Mouse (Mus musculus): ENCODE data around the gene Clec9a. TPM values are rescaled to one million over a fixed set of nuclear protein-coding genes. Genes with fewer than 3 reads are reported as not detected.

The Clec9a gene
- polyA plus RNA-seq, 1 experiment, result not detected

DNA sequence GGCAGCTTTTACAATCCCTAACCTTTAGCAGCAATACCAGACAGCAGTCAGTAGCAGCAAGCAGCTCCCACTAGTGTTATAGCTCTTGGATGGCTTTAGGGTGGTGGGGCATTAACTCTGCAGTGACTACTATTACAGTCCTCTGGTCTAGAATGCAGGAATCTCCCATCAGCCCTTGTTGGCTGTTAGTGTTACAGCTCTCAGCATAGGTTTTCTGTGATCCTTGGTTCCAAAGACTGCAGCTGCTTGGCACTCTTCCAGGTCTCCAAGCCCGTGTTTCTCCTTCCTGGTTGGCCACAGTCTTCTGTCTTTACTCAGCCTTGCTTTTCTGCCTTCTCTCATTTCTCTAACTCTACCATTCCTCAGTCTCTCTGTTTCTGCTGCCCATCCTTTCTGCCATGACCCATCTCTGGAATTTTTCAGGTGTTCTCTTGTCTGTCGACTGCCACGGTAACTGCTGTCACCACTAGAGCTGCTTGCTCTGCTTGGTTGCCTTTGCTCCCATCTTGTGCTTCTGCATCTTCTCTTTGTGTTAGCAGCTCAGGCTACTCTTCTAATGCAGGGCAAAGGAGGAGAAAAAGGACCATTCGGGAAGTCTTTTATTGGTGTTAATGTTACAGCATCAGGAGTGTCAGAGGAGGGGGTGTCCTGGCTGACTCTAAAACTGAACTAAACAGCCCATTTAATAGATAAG, 14.5 kb downstream of the Clec9a start:
- Histone ChIP-seq H3K4me1 (ENCODE audit: control insufficient read depth, insufficient read depth, low read length) (no peaks in the 10 kb centered on the region), H3K27ac (ENCODE audit: control insufficient read depth, insufficient read depth, low read depth, low read length) (no peak overlapping the region), H3K4me3 (ENCODE audit: control insufficient read depth, low read depth, low read length) (no peak overlapping the region), H3K27me3 (ENCODE audit: control insufficient read depth, insufficient read depth, low read length) (no peaks in the 10 kb centered on the region), H3K36me3 (ENCODE audit: control insufficient read depth, insufficient read depth, low read length) (no peaks in the 10 kb centered on the region)
- TF ChIP-seq POLR2A (IDR thresholded peaks at IDR 0.05; ENCODE audit: control insufficient read depth, low read depth, low read length), result no peak
- no peak for TF ChIP-seq CTCF (IDR thresholded peaks at IDR 0.05; ENCODE audit: control insufficient read depth, insufficient read depth, insufficient replicate concordance, low read depth, low read length)

DNA sequence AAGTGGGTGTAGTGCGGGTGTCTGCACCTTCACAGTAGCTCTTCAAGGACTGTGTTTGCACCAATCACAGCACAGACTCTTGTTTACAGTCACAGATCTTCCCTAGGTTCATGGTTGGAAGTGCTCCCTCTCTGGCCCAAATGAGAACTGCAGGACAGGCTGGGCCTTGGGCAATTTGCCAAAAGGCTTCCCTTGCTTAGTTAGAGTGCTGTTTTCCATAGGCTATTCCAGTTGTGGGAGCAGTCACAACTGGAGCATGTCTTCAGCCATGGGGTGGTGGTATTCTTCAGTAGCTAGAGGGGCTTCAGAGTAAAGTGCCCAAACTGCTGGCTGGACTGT, 15.0 kb downstream of the Clec9a start:
- TF ChIP-seq POLR2A (IDR thresholded peaks at IDR 0.05; ENCODE audit: control insufficient read depth, low read depth, low read length) (no peak), CTCF (IDR thresholded peaks at IDR 0.05; ENCODE audit: control insufficient read depth, insufficient read depth, insufficient replicate concordance, low read depth, low read length) (peak; percentile 83; the same call in 1 of the 2 replicates)
- Histone ChIP-seq H3K27ac (ENCODE audit: control insufficient read depth, insufficient read depth, low read depth, low read length) (no peak overlapping the region), H3K27me3 (ENCODE audit: control insufficient read depth, insufficient read depth, low read length) (no peaks in the 10 kb centered on the region), H3K4me3 (ENCODE audit: control insufficient read depth, low read depth, low read length) (no peak overlapping the region), H3K36me3 (ENCODE audit: control insufficient read depth, insufficient read depth, low read length) (no peaks in the 10 kb centered on the region), H3K4me1 (ENCODE audit: control insufficient read depth, insufficient read depth, low read length) (no peaks in the 10 kb centered on the region)

DNA sequence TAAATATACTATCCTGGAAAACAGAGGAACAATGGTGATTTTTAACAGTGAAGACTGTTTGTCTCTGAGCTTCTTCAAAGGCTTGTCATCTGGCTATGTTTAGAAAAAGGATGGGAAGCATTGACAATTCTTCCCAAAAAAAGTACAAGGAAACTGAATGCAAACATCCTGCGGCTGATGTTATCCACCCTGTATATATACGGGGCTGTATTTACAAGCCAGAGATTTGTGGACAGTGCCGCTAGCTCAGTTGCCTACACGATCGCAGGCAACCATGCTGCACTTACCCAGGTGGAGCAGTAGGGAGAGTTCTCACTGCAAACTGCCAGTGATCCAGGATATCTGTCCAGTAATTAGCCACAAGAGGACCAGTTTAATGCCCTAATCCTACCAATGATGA, 16.6 kb downstream of the Clec9a start:
- no peaks in the 10 kb centered on the region for H3K27me3 ChIP-seq (ENCODE audit: control insufficient read depth, insufficient read depth, low read length)
- H3K4me1 ChIP-seq (ENCODE audit: control insufficient read depth, insufficient read depth, low read length), result no peaks in the 10 kb centered on the region
- H3K4me3 ChIP-seq (ENCODE audit: control insufficient read depth, low read depth, low read length), result no peak overlapping the region
- no peak for TF ChIP-seq POLR2A (IDR thresholded peaks at IDR 0.05; ENCODE audit: control insufficient read depth, low read depth, low read length)
- no peak for TF ChIP-seq CTCF (IDR thresholded peaks at IDR 0.05; ENCODE audit: control insufficient read depth, insufficient read depth, insufficient replicate concordance, low read depth, low read length)
- H3K36me3 ChIP-seq (ENCODE audit: control insufficient read depth, insufficient read depth, low read length), result no peaks in the 10 kb centered on the region
- no peak overlapping the region for H3K27ac ChIP-seq (ENCODE audit: control insufficient read depth, insufficient read depth, low read depth, low read length)

DNA sequence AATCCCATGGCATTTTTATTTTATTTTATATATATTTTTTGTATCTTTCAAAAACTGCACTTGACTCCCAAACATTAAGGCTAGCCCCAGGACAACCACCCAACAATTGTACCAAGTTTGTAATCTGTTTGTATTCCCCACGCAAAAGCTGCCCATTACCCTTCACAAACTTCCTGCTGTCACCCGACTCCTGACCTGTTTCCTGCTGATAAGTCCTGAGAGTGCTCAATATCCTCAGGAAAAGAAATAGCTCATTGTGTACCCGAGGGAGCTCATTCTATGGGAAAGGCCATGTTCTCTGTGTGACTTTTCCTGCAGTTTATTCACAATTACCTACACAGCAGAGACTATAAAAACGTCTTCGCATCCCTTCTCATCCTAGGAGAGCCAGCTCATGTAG, 17.1 kb downstream of the Clec9a start:
- H3K27ac ChIP-seq (ENCODE audit: control insufficient read depth, insufficient read depth, low read depth, low read length), result no peak overlapping the region
- no peak for TF ChIP-seq POLR2A (IDR thresholded peaks at IDR 0.05; ENCODE audit: control insufficient read depth, low read depth, low read length)
- no peak for TF ChIP-seq CTCF (IDR thresholded peaks at IDR 0.05; ENCODE audit: control insufficient read depth, insufficient read depth, insufficient replicate concordance, low read depth, low read length)
- H3K27me3 ChIP-seq (ENCODE audit: control insufficient read depth, insufficient read depth, low read length), result no peaks in the 10 kb centered on the region

DNA sequence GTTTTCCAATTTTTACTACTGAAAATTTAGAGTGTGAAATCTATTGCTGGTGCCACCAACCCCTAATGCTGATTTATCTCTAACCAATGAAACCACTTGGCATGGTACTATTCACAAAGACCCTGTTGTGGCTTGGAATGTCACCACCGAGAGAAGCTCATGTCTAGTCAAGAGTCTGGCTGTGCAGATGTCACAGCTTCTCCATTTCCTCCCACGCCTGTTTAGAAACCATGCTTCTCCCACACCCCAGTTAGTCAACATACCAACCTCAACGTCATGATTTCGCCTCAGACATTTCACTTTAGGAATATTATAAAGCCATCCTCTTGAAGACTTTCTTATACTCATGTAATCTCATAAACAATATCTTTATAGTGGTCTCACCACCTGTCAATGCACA, 18.6 kb downstream of the Clec9a start:
- Histone ChIP-seq H3K4me3 (ENCODE audit: control insufficient read depth, low read depth, low read length) (no peak overlapping the region), H3K27ac (ENCODE audit: control insufficient read depth, insufficient read depth, low read depth, low read length) (no peak overlapping the region), H3K36me3 (ENCODE audit: control insufficient read depth, insufficient read depth, low read length) (no peaks in the 10 kb centered on the region), H3K4me1 (ENCODE audit: control insufficient read depth, insufficient read depth, low read length) (no peaks in the 10 kb centered on the region), H3K27me3 (ENCODE audit: control insufficient read depth, insufficient read depth, low read length) (no peaks in the 10 kb centered on the region)
- no peak for TF ChIP-seq POLR2A (IDR thresholded peaks at IDR 0.05; ENCODE audit: control insufficient read depth, low read depth, low read length)
- TF ChIP-seq CTCF (IDR thresholded peaks at IDR 0.05; ENCODE audit: control insufficient read depth, insufficient read depth, insufficient replicate concordance, low read depth, low read length), result no peak

More for the DNA sequence above, 17.1 kb downstream of the Clec9a start:
- no peaks in the 10 kb centered on the region for H3K4me1 ChIP-seq (ENCODE audit: control insufficient read depth, insufficient read depth, low read length)
- no peaks in the 10 kb centered on the region for H3K36me3 ChIP-seq (ENCODE audit: control insufficient read depth, insufficient read depth, low read length)
- H3K4me3 ChIP-seq (ENCODE audit: control insufficient read depth, low read depth, low read length), result no peak overlapping the region

DNA sequence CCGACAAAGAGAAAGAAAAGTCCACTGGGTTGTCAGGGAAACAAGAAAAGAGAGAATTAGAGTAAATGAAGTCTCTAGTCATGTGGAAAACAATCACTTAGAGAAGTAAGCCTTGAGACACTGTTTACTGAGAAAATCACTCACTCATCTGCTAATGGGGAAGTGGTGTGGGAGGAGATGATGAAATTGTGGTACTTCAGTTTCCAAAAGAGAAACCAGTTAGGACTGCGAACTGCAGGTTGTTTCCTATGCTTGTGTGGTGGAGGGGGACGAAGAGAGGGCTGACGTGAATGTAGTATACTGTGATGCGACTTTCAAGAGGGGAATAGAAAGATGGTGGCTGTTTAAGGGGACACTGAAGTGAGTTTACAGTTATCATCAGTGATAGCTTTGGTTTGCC, 25.6 kb downstream of the Clec9a start:
- Histone ChIP-seq H3K4me3 (ENCODE audit: control insufficient read depth, low read depth, low read length) (no peak overlapping the region), H3K4me1 (ENCODE audit: control insufficient read depth, insufficient read depth, low read length) (no peaks in the 10 kb centered on the region), H3K27me3 (ENCODE audit: control insufficient read depth, insufficient read depth, low read length) (no peaks in the 10 kb centered on the region), H3K27ac (ENCODE audit: control insufficient read depth, insufficient read depth, low read depth, low read length) (no peak overlapping the region), H3K36me3 (ENCODE audit: control insufficient read depth, insufficient read depth, low read length) (no peaks in the 10 kb centered on the region)
- no peak for TF ChIP-seq POLR2A (IDR thresholded peaks at IDR 0.05; ENCODE audit: control insufficient read depth, low read depth, low read length)
- no peak for TF ChIP-seq CTCF (IDR thresholded peaks at IDR 0.05; ENCODE audit: control insufficient read depth, insufficient read depth, insufficient replicate concordance, low read depth, low read length)

DNA sequence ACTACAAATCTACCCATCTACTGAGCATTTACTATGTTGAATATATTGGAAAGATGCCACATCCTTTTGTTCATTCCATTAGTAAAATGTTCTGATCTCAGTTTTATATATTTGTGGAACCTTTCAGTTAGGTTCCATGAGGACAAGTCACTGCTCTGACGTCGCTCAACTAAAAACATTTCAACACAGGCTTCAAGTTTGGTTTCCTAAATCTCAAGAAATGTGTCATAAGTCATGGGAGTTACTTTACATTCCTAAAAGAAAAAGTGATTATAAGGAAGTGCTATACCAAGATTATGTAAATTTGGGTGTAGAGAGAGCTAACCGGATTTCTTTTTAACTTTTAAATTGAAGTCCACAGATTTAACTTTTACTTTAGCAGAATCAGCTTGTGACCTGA, 27.4 kb downstream of the Clec9a start:
- no peaks in the 10 kb centered on the region for H3K36me3 ChIP-seq (ENCODE audit: control insufficient read depth, insufficient read depth, low read length)
- no peaks in the 10 kb centered on the region for H3K4me1 ChIP-seq (ENCODE audit: control insufficient read depth, insufficient read depth, low read length)
- no peak overlapping the region for H3K4me3 ChIP-seq (ENCODE audit: control insufficient read depth, low read depth, low read length)
- no peak for TF ChIP-seq CTCF (IDR thresholded peaks at IDR 0.05; ENCODE audit: control insufficient read depth, insufficient read depth, insufficient replicate concordance, low read depth, low read length)
- no peak for TF ChIP-seq POLR2A (IDR thresholded peaks at IDR 0.05; ENCODE audit: control insufficient read depth, low read depth, low read length)
- H3K27me3 ChIP-seq (ENCODE audit: control insufficient read depth, insufficient read depth, low read length), result no peaks in the 10 kb centered on the region
- no peak overlapping the region for H3K27ac ChIP-seq (ENCODE audit: control insufficient read depth, insufficient read depth, low read depth, low read length)

All from testis, adult 2 months (tissue).